Mouse (Mus musculus) heart, adult 2 months (tissue): ENCODE results near the gene Acadvl. TPM values are rescaled to one million over a fixed set of nuclear protein-coding genes. Genes with fewer than 3 reads are reported as not detected.

Source experiments
- DNase-seq, 2 experiments: peaks; one replicate each; pipeline ENCODE4 v3.0.0; 2021
- H3K27ac ChIP-seq: fragments of 200-600 bp; 2 replicates; pipeline ENCODE4 v1.8.1; 2022
- H3K27me3 ChIP-seq: fragments of 200-500 bp; 2 replicates; pipeline ENCODE4 v1.6.1; 2012; ENCODE audit warnings: mild to moderate bottlenecking, low read length, inconsistent platforms, mixed read lengths; ENCODE audit not compliant: control insufficient read depth, insufficient read depth
- H3K36me3 ChIP-seq: fragments of 200-500 bp; 2 replicates; pipeline ENCODE4 v1.6.1; 2012; ENCODE audit warnings: low read length, inconsistent platforms; ENCODE audit not compliant: control insufficient read depth, insufficient read depth
- H3K4me1 ChIP-seq: fragments of 200-500 bp; 2 replicates; pipeline ENCODE4 v1.6.1; 2011; ENCODE audit warnings: low read length; ENCODE audit not compliant: control insufficient read depth, insufficient read depth
- H3K4me3 ChIP-seq: fragments of 200-600 bp; 2 replicates; pipeline ENCODE4 v1.8.1; 2022
- H3K79me2 ChIP-seq: fragments of 200-500 bp; replicated peaks from 2 replicates; pipeline ENCODE4 v1.6.1; 2012; ENCODE audit warnings: mild to moderate bottlenecking, inconsistent platforms, low read length, moderate library complexity, mixed read lengths; ENCODE audit not compliant: control insufficient read depth, insufficient read depth
- H3K9ac ChIP-seq: fragments of 200-500 bp; 2 replicates; pipeline ENCODE4 v1.6.1; 2012; ENCODE audit warnings: low read depth, mild to moderate bottlenecking, control low read depth, inconsistent platforms, low read length, mixed read lengths
- CTCF ChIP-seq: fragments of 200-600 bp; IDR thresholded peaks from 2 replicates; pipeline ENCODE4 v1.8.1; 2022; ENCODE audit warnings: antibody characterized with exemption, mild to moderate bottlenecking, moderate library complexity
- EP300 ChIP-seq: fragments of 200-500 bp; IDR thresholded peaks from 2 replicates; pipeline ENCODE4 v1.6.1; 2011; ENCODE audit warnings: low read depth, low read length, control low read depth; ENCODE audit not compliant: insufficient read depth
- POLR2A ChIP-seq: fragments of 200-500 bp; IDR thresholded peaks from 2 replicates; pipeline ENCODE4 v1.6.1; 2011; ENCODE audit warnings: mild to moderate bottlenecking, low read depth, low read length, control low read depth; ENCODE audit not compliant: insufficient read depth
- WGBS: fragments of 180-500 bp; shearing (Covaris S2); methylation state at CpG from one replicate; pipeline ENCODE4 v1.1.7; 2018; 5-methylcytosine and 5-hydroxymethylcytosine counted together
- intact Hi-C: fragments of 180-260 bp; cut with DNase I; formaldehyde crosslinking; loops from one replicate; pipeline ENCODE4 v1.15.1; 2025
- polyA plus RNA-seq: library from polyadenylated mRNA; depleted of rRNA; stranded (reverse); fragments of >200 nt; gene quantifications from 2 replicates; pipeline ENCODE4 v1.2.3, GENCODE M21; 2012
- total RNA-seq, 2 experiments: library from RNA; stranded (reverse); gene quantifications; 2 replicates each; pipeline ENCODE4 v1.2.3; 2021

Gene Acadvl
- total and polyA plus RNA-seq, 3 experiments, result 701 to 1,355 (median 1,139) TPM

- TF ChIP-seq CTCF, result no peak
- TF ChIP-seq EP300, result no peak
- TF ChIP-seq POLR2A, result no peak
- Histone ChIP-seq H3K9ac (no peak overlapping the region), H3K27ac (no peak overlapping the region), H3K4me3 (no peak overlapping the region), H3K36me3 (no peaks in the 10 kb centered on the region), H3K27me3 (peaks cover 11% of the 10 kb centered on the region), H3K79me2 (no peaks in the 10 kb centered on the region), H3K4me1 (peaks cover 2% of the 10 kb centered on the region; the same call in 1 of the 2 replicates)
- 80% methylated on average over 4 of the region's 4 CpGs for WGBS
- intact Hi-C loops, result no loop called here
- no peak for DNase-seq
Measured at GRCm38 (mm10) chr11:69968793-69969192, 46.4 kb downstream of the Acadvl start.

GRCm38 (mm10) chr11:69966860-69967517 lies 48.2 kb downstream of the Acadvl start:
- H3K79me2 ChIP-seq, result no peaks in the 10 kb centered on the region
- no peak overlapping the region for H3K27ac ChIP-seq
- WGBS, result 38% methylated on average over 17 of the region's 17 CpGs
- H3K4me3 ChIP-seq, result peak overlapping the region; percentile 35
- peaks cover 11% of the 10 kb centered on the region for H3K27me3 ChIP-seq
- peaks cover 2% of the 10 kb centered on the region; the same call in 1 of the 2 replicates for H3K4me1 ChIP-seq
- no peak for DNase-seq
- H3K9ac ChIP-seq, result peak overlapping the region; percentile 51
- H3K36me3 ChIP-seq, result no peaks in the 10 kb centered on the region
- TF ChIP-seq EP300 (no peak), POLR2A (no peak; the same call in 1 of the 2 replicates), CTCF (no peak)
- intact Hi-C loops, result no loop called here

- Histone ChIP-seq H3K9ac (peak overlapping the region; percentile 51), H3K27me3 (peaks cover 11% of the 10 kb centered on the region), H3K4me1 (peaks cover 2% of the 10 kb centered on the region; the same call in 1 of the 2 replicates), H3K79me2 (no peaks in the 10 kb centered on the region), H3K36me3 (no peaks in the 10 kb centered on the region), H3K4me3 (peak overlapping the region; percentile 35), H3K27ac (no peak overlapping the region)
- 6% methylated on average over 53 of the region's 59 CpGs for WGBS
- TF ChIP-seq EP300, result no peak
- intact Hi-C loops, result no loop called here
- DNase-seq, result peak; percentile 29 to 49
Measured at GRCm38 (mm10) chr11:69966006-69966859, 49.0 kb downstream of the Acadvl start.

GRCm38 (mm10) chr11:69965271-69966005 lies 49.8 kb downstream of the Acadvl start:
- DNase-seq, result no peak
- TF ChIP-seq EP300 (no peak), CTCF (no peak), POLR2A (no peak)
- Histone ChIP-seq H3K79me2 (no peaks in the 10 kb centered on the region), H3K4me3 (no peak overlapping the region), H3K9ac (no peak overlapping the region), H3K36me3 (no peaks in the 10 kb centered on the region), H3K27me3 (peaks cover 11% of the 10 kb centered on the region), H3K4me1 (peaks cover 2% of the 10 kb centered on the region; the same call in 1 of the 2 replicates), H3K27ac (no peak overlapping the region)
- 10% methylated on average over 49 of the region's 49 CpGs for WGBS
- intact Hi-C loops, result no loop called here

GRCm38 (mm10) chr11:69964650-69965270 lies 50.5 kb downstream of the Acadvl start, which contains the start of gene Cldn7:
Gene Cldn7, plus strand, starts transcription at chr11:69964779.
- Histone ChIP-seq H3K4me3 (no peak within 1 kb of the TSS), H3K9ac (no peak within 1 kb of the TSS), H3K27ac (no peak within 1 kb of the TSS), H3K4me1 (peaks cover 2% of the 10 kb centered on the region; the same call in 1 of the 2 replicates), H3K27me3 (peaks cover 11% of the 10 kb centered on the region), H3K36me3 (no peaks in the 10 kb centered on the region), H3K79me2 (no peaks in the 10 kb centered on the region)
- 27% methylated on average over 24 of the region's 24 CpGs for WGBS
- DNase-seq, result no peak
- TF ChIP-seq POLR2A (no peak), CTCF (no peak), EP300 (no peak)
- intact Hi-C loops, result no loop called here
